Mouse (Mus musculus): ENCODE results near the gene Trip10. TPM values are rescaled to one million over a fixed set of nuclear protein-coding genes. Genes with fewer than 3 reads are reported as not detected.
"Not testable (repeated sequence)": the region's sequence is repeated elsewhere in the genome, so short reads cannot be mapped to it uniquely, and the experiment has no call there.

The Trip10 gene
- total RNA-seq, 2 experiments from 2014 or later = 69.4 to 75.6 TPM

GRCm38 (mm10) chr17:57259742-57260141, 10.5 kb downstream of the Trip10 start:
- intact Hi-C loops (cut with DNase I; ENCODE audit: low total_unique reads) = no loop called here
- peak; percentile 55 for DNase-seq

- intact Hi-C loops (cut with DNase I; ENCODE audit: low total_unique reads) = no loop called here
- no peak for DNase-seq
These were observed 11.1 kb downstream of the Trip10 start for GRCm38 (mm10) chr17:57260351-57260750.

GRCm38 (mm10) chr17:57261286-57261685, 12.0 kb downstream of the Trip10 start:
- intact Hi-C loops (cut with DNase I; ENCODE audit: low total_unique reads) = no loop called here
- no peak for DNase-seq

- no peak for DNase-seq
- intact Hi-C loops (cut with DNase I; ENCODE audit: low total_unique reads) = no loop called here
These were observed 12.5 kb downstream of the Trip10 start for GRCm38 (mm10) chr17:57261796-57262195.

- intact Hi-C loops (cut with DNase I; ENCODE audit: low total_unique reads) = no loop called here
- no peak for DNase-seq
These were observed 13.8 kb downstream of the Trip10 start for GRCm38 (mm10) chr17:57262901-57263550.

GRCm38 (mm10) chr17:57264164-57264563, 14.9 kb downstream of the Trip10 start:
- intact Hi-C loops (cut with DNase I; ENCODE audit: low total_unique reads) = no loop called here
- DNase-seq = no peak

GRCm38 (mm10) chr17:57264972-57265945, 16.0 kb downstream of the Trip10 start:
- DNase-seq = peak; percentile 79
- intact Hi-C loops (cut with DNase I; ENCODE audit: low total_unique reads) = no loop called here

GRCm38 (mm10) chr17:57267556-57268126, 18.4 kb downstream of the Trip10 start:
- intact Hi-C loops (cut with DNase I; ENCODE audit: low total_unique reads) = no loop called here
- peak; percentile 48 for DNase-seq

- DNase-seq = no peak
- intact Hi-C loops (cut with DNase I; ENCODE audit: low total_unique reads) = loop anchor here (10.0 kb wide), 1 partner anchor 466 kb away; no protein-coding TSS in a partner anchor
These were observed 22.0 kb downstream of the Trip10 start for GRCm38 (mm10) chr17:57271301-57271700.

GRCm38 (mm10) chr17:57273846-57274245, 24.6 kb downstream of the Trip10 start:
- DNase-seq = no peak
- intact Hi-C loops (cut with DNase I; ENCODE audit: low total_unique reads) = loop anchor here (10.0 kb wide), 1 partner anchor 469 kb away; no protein-coding TSS in a partner anchor

- DNase-seq = no peak
- intact Hi-C loops (cut with DNase I; ENCODE audit: low total_unique reads) = loop anchor here (5.0 to 10.0 kb wide), 2 partner anchors 57 to 470 kb away; no protein-coding TSS in a partner anchor
These were observed 25.4 kb downstream of the Trip10 start for GRCm38 (mm10) chr17:57274686-57275085.

GRCm38 (mm10) chr17:57275111-57275996, 26.1 kb downstream of the Trip10 start:
- DNase-seq = peak; percentile 91
- intact Hi-C loops (cut with DNase I; ENCODE audit: low total_unique reads) = loop anchor here (5.0 to 10.0 kb wide), 2 partner anchors 58 to 471 kb away; no protein-coding TSS in a partner anchor

GRCm38 (mm10) chr17:57275997-57276351, 26.7 kb downstream of the Trip10 start:
- intact Hi-C loops (cut with DNase I; ENCODE audit: low total_unique reads) = loop anchor here (2.0 to 10.0 kb wide), 3 partner anchors 27 to 471 kb away; partner anchors contain the start of genes Gpr108 and Trip10
- no peak for DNase-seq

GRCm38 (mm10) chr17:57276634-57277121, 27.4 kb downstream of the Trip10 start:
- DNase-seq = peak; percentile 66
- intact Hi-C loops (cut with DNase I; ENCODE audit: low total_unique reads) = loop anchor here (2.0 to 10.0 kb wide), 3 partner anchors 28 to 472 kb away; partner anchors contain the start of genes Gpr108 and Trip10

GRCm38 (mm10) chr17:57277598-57278261, 28.5 kb downstream of the Trip10 start:
- DNase-seq = not testable (repeated sequence)
- intact Hi-C loops (cut with DNase I; ENCODE audit: low total_unique reads) = loop anchor here (2.0 to 10.0 kb wide), 3 partner anchors 29 to 473 kb away; partner anchors contain the start of genes Gpr108 and Trip10

GRCm38 (mm10) chr17:57278537-57278936, 29.3 kb downstream of the Trip10 start:
- no peak for DNase-seq
- intact Hi-C loops (cut with DNase I; ENCODE audit: low total_unique reads) = loop anchor here (5.0 to 10.0 kb wide), 2 partner anchors 61 to 474 kb away; no protein-coding TSS in a partner anchor

GRCm38 (mm10) chr17:57278943-57279590, 29.8 kb downstream of the Trip10 start, which contains the start of gene Vav1:
Gene Vav1 (plus strand): TSS chr17:57279100.
- no peak for DNase-seq
- intact Hi-C loops (cut with DNase I; ENCODE audit: low total_unique reads) = loop anchor here (5.0 to 10.0 kb wide), 2 partner anchors 62 to 474 kb away; no protein-coding TSS in a partner anchor

Measured in gastrocnemius, postnatal 14 days (tissue).